Mouse (Mus musculus) forebrain, embryonic 15.5 days (tissue): Measurements from ENCODE around the gene Galc. TPM values are rescaled to one million over a fixed set of nuclear protein-coding genes. Genes with fewer than 3 reads are reported as not detected.

ENCODE experiments used
- ATAC-seq: fragments of 200-750 bp; cut with Nextera tagmentation; replicated peaks from 2 replicates; pipeline ENCODE4 v1.8.0; 2017; ENCODE audit warnings: mild to moderate bottlenecking, moderate TSS enrichment, moderate library complexity
- H3K27ac ChIP-seq: fragments of 300-500 bp; sonication (generic); replicated peaks from 2 replicates; pipeline ENCODE4 v1.5.1; 2015; ENCODE audit warnings: mild to moderate bottlenecking, inconsistent platforms
- H3K27me3 ChIP-seq: fragments of 300-500 bp; sonication (generic); 2 replicates; pipeline ENCODE4 v1.6.1; 2015; ENCODE audit warnings: inconsistent platforms
- H3K36me3 ChIP-seq: fragments of 300-500 bp; sonication (generic); 2 replicates; pipeline ENCODE4 v1.6.1; 2015; ENCODE audit warnings: mild to moderate bottlenecking, inconsistent platforms
- H3K4me1 ChIP-seq: fragments of 300-500 bp; sonication (generic); 2 replicates; pipeline ENCODE4 v1.6.1; 2015; ENCODE audit warnings: inconsistent platforms
- H3K4me2 ChIP-seq: fragments of 300-500 bp; sonication (generic); replicated peaks from 2 replicates; pipeline ENCODE4 v1.6.1; 2015; ENCODE audit warnings: mild to moderate bottlenecking, inconsistent platforms
- H3K4me3 ChIP-seq: fragments of 300-500 bp; sonication (generic); 2 replicates; pipeline ENCODE4 v1.5.1; 2015; ENCODE audit warnings: mild to moderate bottlenecking, inconsistent platforms
- H3K9ac ChIP-seq: fragments of 300-500 bp; sonication (generic); replicated peaks from 2 replicates; pipeline ENCODE4 v1.6.1; 2015; ENCODE audit warnings: mild to moderate bottlenecking, inconsistent platforms
- H3K9me3 ChIP-seq: fragments of 300-500 bp; sonication (generic); 2 replicates; pipeline ENCODE4 v1.6.1; 2016; ENCODE audit warnings: inconsistent platforms
- WGBS: fragments of 180-500 bp; shearing (Covaris S2); methylation state at CpG from one replicate; pipeline ENCODE4 v1.1.7; 2015; ENCODE audit warnings: mixed read lengths; 5-methylcytosine and 5-hydroxymethylcytosine counted together
- polyA plus RNA-seq: library from polyadenylated mRNA; unstranded; fragments of >200 nt; fragmentation: Nextera tagmentation; extraction: Ambion mirVana; gene quantifications from 2 replicates; pipeline ENCODE4 v1.2.1, GENCODE M21; 2015

Gene Galc
- polyA plus RNA-seq, 1 experiment from 2014 or later, result 9.1 TPM

DNA sequence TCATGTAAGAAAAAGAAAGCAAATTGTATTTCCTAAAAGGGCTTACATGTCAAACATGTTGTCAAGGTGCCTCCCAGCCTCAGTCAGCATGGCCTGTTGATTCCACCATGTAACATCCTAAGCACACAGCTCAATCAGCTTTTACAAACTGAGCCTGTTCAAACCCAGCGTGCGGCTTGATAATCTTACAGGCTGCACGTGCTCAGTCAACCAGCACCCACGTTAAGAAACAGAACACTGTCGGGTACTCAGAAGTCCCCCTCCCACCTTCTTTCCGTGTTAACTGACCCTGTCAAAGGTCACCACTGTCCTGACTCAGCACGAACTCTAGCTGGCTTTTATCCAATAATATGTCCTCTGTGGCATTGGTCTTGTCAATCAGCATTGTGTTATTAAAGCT, 13.2 kb upstream of the Galc start:
- 77% methylated on average over 7 of the region's 7 CpGs for WGBS
- Histone ChIP-seq H3K36me3 (no peaks in the 10 kb centered on the region), H3K27ac (no peak overlapping the region), H3K4me3 (no peak overlapping the region), H3K4me1 (no peaks in the 10 kb centered on the region), H3K4me2 (no peak overlapping the region), H3K27me3 (no peaks in the 10 kb centered on the region), H3K9me3 (no peaks in the 10 kb centered on the region), H3K9ac (no peak overlapping the region)
- ATAC-seq, result no peak

DNA sequence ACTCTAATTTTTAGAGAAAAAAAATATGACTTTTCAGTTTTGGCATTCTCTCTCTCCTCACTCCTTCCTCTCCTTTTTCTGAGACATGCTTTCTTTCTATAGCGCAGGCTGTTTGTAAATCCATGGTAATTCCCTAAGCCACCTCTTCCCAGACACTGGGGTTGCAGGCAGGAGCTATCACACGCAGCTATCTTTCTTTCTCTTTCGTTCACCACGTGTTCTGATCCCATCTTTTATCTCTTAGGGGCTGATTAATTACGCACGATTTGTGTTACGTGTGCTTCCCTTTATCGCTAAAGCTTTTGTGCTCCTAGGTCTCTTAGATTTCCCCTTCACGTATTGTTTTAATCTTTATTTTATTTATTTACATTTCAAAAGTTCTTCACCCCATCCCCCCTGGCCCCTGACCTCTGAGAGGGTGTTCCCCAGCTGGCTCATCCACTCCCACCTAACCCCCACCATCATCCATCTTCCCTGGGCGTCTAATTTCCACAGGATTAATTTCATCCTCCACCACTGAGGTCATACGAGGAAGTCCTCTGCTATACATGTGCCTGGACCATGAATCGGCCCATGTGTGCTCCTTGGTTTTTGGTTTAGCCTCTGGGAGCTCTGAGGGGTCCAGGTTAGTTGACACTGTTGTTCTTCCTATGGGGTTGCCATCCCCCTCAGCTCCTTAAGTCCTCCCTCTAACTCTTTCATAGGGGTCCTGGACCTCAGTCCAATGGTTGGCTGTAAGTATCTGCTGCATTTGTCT, 11.7 kb upstream of the Galc start:
- H3K9ac ChIP-seq, result no peak overlapping the region
- no peaks in the 10 kb centered on the region for H3K4me1 ChIP-seq
- no peak overlapping the region for H3K4me3 ChIP-seq
- ATAC-seq, result no peak
- no peaks in the 10 kb centered on the region for H3K9me3 ChIP-seq
- H3K36me3 ChIP-seq, result no peaks in the 10 kb centered on the region
- 58% methylated on average over 12 of the region's 12 CpGs for WGBS
- H3K27ac ChIP-seq, result no peak overlapping the region
- H3K27me3 ChIP-seq, result no peaks in the 10 kb centered on the region
- H3K4me2 ChIP-seq, result no peak overlapping the region

DNA sequence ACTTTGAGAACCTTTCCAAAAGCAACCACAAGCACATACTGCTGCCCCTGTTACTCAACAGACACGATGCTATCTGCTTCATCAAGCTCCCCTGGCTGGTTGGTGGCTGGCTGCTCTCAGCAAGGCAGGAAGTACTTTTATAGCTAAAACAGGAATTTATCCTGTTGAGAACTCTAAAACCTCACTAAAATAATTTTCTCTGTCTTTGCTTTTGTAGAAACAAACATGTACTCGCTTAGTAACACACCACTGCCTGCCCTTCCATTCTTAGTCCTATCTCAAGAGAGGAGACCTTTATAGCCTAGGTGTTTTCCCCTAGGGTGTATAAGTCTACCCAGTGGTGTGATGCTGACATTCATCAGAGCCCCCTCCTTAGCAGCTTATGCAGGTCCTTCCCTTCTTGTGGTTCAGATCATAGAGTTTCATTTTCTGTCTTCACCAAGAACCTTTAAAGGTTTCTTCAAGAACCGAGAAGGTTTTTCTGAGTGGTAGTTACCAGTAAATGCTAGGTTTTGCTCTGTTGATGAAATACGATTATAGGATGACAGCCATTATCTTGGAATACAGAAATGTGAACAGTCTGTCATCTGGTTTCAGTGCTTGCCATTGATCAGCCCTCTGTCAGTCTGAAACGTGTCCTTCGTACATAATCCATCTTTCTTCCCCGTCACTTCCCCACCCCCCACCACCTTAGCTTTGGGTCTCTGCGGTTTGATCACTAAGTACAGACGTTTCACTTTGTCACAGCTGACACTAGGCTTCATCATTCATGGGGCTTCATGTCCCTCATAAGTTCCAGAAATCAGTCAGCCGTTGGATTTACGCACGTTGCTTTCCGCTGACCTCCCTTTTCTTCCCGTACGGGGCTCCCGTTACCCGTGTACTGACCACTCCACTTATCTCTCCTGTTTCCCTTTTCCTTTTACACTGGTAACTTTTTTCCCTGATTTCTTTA, 10.8 kb upstream of the Galc start:
- H3K4me2 ChIP-seq, result no peak overlapping the region
- H3K27ac ChIP-seq, result no peak overlapping the region
- no peak for ATAC-seq
- H3K4me1 ChIP-seq, result no peaks in the 10 kb centered on the region
- WGBS, result 86% methylated on average over 17 of the region's 17 CpGs
- no peak overlapping the region for H3K4me3 ChIP-seq
- H3K9me3 ChIP-seq, result no peaks in the 10 kb centered on the region
- H3K36me3 ChIP-seq, result no peaks in the 10 kb centered on the region
- H3K27me3 ChIP-seq, result no peaks in the 10 kb centered on the region
- H3K9ac ChIP-seq, result no peak overlapping the region

DNA sequence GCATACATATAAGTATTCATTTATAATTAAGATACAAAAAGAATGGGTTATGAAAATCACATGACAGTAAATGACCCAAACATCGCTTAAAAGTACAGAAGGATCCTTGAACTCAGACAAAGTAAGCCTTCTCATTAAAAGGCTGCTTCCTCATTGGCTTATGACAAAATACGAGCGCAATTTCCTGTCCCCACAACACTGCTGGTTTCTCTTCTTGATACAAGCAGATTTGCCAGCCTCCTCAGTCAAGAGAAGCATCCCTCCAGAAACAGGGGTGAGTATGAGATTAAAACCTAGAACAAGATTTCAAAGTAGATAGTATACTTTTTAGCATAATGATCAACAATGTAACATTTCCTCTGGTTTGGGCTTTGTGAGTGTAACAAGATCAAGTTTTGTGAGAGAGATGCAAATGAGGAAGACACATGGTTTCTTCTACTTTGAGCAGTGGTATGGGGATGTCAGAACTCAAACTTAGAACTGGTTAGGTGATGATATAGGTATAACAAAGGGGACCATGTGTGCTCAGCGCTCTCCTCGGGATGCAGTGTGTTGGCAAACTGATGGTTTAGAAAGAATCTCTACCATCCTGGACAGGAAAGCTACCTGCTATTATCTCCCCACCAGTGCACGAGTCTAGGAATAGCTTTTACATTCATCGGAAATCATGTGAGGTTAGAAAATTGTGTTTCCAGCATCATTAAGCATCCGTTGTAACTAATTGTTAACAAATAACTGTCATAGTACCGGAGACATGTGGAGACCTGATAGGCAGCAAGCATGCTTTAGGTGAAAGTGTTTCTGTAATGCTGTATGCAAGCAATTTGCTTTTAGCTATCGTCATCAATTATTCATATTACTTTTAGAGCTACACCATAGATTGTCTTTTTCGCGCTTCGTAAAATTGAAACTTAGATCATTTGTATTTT, 9.4 kb upstream of the Galc start, which contains the start of gene Gpr65:
Gpr65 (plus strand) TSS at position 195 of the 929 bp plus-strand sequence.
- Histone ChIP-seq H3K36me3 (no peaks in the 10 kb centered on the region), H3K4me2 (no peak within 1 kb of the TSS), H3K9ac (no peak within 1 kb of the TSS), H3K27ac (no peak within 1 kb of the TSS), H3K9me3 (no peaks in the 10 kb centered on the region), H3K4me1 (no peaks in the 10 kb centered on the region), H3K4me3 (no peak within 1 kb of the TSS), H3K27me3 (no peaks in the 10 kb centered on the region)
- 90% methylated on average over 13 of the region's 13 CpGs for WGBS
- no peak for ATAC-seq

DNA sequence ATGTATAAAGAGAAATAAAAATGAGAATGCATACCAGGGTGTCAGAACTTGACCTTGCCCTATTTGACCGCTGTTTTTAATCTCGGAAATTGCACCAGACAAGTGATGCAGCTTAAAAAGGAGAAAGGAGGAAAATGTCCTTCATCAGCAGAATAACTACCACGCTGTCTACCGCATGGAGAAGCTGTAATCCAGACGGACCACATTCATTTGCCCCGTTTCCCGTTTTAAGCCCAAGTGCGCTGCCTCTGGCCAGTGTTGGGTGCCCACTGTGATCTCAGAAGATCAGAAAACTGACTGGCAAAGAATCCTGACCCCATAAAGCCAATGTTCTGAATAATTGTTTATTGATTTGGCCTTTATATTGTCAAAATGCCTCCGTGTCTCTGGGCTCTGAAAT, 6.4 kb upstream of the Galc start:
- Histone ChIP-seq H3K4me1 (no peaks in the 10 kb centered on the region), H3K4me3 (no peak overlapping the region), H3K4me2 (no peak overlapping the region), H3K9me3 (no peaks in the 10 kb centered on the region), H3K27me3 (no peaks in the 10 kb centered on the region), H3K36me3 (no peaks in the 10 kb centered on the region), H3K9ac (no peak overlapping the region), H3K27ac (no peak overlapping the region)
- ATAC-seq, result no peak
- 88% methylated on average over 9 of the region's 9 CpGs for WGBS

DNA sequence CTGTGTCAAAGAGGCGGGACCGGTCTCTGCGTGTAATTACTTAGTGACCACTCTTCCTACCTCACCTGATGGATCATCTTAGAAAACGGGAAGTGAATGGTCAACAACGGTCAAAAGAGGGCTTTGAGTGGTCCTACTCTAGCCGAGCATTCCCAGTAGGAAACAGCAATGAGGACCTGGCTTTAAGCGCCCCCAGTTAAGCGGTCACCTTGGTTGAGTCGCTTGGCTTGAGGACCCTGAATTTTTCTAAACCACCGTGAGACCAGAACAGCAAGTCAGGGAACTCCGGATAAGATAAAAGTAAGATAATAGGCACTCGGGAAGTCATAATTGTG, 226 bp upstream of the Galc start:
- Histone ChIP-seq H3K27me3 (no peaks in the 10 kb centered on the region), H3K9me3 (no peaks in the 10 kb centered on the region), H3K27ac (peak overlapping the region; percentile 98), H3K36me3 (no peaks in the 10 kb centered on the region), H3K9ac (peak overlapping the region; percentile 95), H3K4me1 (peaks cover 13% of the 10 kb centered on the region), H3K4me2 (peak overlapping the region; percentile 52), H3K4me3 (peak overlapping the region; percentile 92)
- peak; percentile 58; the same call in 1 of the 2 replicates for ATAC-seq
- 4% methylated on average over 12 of the region's 12 CpGs for WGBS

DNA sequence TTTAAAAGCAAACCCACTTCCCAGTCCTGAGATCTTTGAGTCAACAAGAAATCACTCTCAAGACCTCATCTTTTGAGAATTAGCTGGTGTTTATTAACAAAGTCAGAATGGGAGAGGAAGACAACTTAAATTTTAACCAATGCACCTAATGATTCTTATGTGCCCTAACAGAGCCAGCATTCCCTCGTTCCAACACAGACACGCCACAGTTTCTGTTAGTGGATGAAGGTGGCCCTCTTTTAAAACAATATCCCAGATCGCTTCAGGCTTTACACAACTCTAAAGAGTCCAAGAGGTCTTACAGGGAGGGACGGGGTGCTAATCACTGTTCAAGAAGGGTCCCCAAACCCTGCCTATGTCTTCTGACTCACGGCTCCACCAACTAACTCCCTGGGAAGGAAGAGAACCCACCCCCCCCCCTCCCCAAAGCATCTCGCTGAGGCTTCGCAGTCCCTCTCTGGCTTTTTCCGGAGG, 851 bp downstream of the Galc start:
- WGBS, result 1% methylated on average over 8 of the region's 8 CpGs
- peak overlapping the region; percentile 92 for H3K4me3 ChIP-seq
- peak overlapping the region; percentile 52 for H3K4me2 ChIP-seq
- peak overlapping the region; percentile 95 for H3K9ac ChIP-seq
- no peaks in the 10 kb centered on the region for H3K27me3 ChIP-seq
- H3K9me3 ChIP-seq, result no peaks in the 10 kb centered on the region
- H3K36me3 ChIP-seq, result no peaks in the 10 kb centered on the region
- no peak for ATAC-seq
- H3K27ac ChIP-seq, result peak overlapping the region; percentile 98
- peaks cover 13% of the 10 kb centered on the region for H3K4me1 ChIP-seq

DNA sequence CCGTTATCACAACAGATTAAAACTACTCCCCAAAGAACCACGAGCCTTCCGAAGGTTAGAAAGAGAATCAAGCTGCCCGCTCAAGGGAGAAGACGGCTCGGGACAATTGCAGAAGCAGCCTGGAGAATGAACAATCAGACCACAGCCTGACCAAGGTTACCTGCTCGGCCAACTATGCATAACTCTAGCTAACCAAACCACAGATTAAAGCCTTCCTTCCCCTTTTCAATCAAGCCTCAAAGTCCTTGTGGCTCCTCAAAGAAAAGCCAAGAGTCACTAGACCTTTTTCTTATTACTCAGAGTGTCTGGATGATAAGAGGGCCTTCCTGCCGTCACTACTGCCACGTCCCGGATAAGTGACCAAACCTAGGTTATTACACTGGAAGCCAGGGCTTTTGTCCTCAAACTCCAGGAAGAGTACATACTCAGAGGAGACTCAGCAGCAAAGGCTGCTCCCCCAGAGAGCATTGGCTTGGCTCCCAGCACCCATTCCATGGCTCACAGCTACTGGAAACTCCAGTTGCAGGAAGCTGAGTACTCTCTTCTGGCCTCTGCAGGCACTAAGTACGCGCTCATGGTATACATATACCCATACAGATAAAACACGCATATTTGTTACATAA, 3.8 kb downstream of the Galc start:
- ATAC-seq, result no peak

DNA sequence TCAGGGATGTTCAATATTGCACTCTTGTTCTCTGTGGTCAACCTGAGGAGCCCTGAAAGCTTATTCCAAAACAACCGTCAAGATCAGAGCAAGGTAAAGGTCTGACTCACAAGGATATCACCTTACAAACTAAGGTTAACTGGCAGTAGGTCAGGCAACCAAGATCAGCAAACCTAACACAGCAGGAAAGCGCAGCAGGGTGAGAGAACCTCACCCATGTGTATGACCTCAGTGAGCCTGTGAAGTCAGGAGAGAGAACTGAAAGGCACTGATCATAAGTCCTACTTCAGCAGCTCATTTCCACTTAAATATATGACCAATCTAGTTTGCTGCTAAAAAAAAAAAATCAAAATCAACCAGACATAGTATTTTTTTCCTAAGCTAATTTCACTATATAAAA, 6.8 kb downstream of the Galc start:
- Histone ChIP-seq H3K4me3 (no peak overlapping the region), H3K9ac (no peak overlapping the region), H3K36me3 (peaks cover 2% of the 10 kb centered on the region; the same call in 1 of the 2 replicates), H3K27ac (no peak overlapping the region), H3K4me1 (peaks cover 4% of the 10 kb centered on the region; the same call in 1 of the 2 replicates), H3K9me3 (no peaks in the 10 kb centered on the region), H3K4me2 (no peak overlapping the region), H3K27me3 (no peaks in the 10 kb centered on the region)
- ATAC-seq, result no peak
- WGBS, result 89% methylated on average over 2 of the region's 2 CpGs

More for the DNA sequence above, 3.8 kb downstream of the Galc start:
- peaks cover 2% of the 10 kb centered on the region; the same call in 1 of the 2 replicates for H3K36me3 ChIP-seq
- H3K27me3 ChIP-seq, result no peaks in the 10 kb centered on the region
- H3K9ac ChIP-seq, result no peak overlapping the region
- peaks cover 13% of the 10 kb centered on the region for H3K4me1 ChIP-seq
- H3K9me3 ChIP-seq, result no peaks in the 10 kb centered on the region
- WGBS, result 86% methylated on average over 13 of the region's 13 CpGs
- H3K4me3 ChIP-seq, result no peak overlapping the region
- H3K4me2 ChIP-seq, result no peak overlapping the region
- H3K27ac ChIP-seq, result no peak overlapping the region

DNA sequence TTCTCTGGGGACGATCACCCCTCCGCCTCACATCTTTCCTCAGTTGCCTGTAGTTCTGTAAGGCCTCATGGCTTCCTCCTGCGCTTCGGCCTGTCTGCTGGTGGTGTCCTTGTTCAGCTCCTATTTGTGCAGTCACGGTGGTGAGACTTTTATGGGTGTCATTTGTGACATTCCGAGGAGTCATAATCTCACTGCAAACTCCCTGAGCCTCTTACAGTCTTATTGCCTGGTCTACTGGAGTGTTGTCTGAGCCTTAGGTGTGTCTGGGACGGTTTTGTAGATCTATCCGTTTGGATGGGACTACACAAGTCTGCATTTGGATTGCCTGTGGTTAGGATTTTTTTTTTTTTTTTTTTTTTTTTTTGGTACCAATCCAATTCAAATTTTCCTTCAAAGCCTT, 8.9 kb downstream of the Galc start:
- H3K9me3 ChIP-seq, result no peaks in the 10 kb centered on the region
- no peak overlapping the region for H3K27ac ChIP-seq
- no peaks in the 10 kb centered on the region for H3K27me3 ChIP-seq
- 92% methylated on average over 8 of the region's 8 CpGs for WGBS
- H3K36me3 ChIP-seq, result peaks cover 2% of the 10 kb centered on the region; the same call in 1 of the 2 replicates
- no peak for ATAC-seq
- no peak overlapping the region for H3K4me3 ChIP-seq
- H3K4me2 ChIP-seq, result no peak overlapping the region
- H3K4me1 ChIP-seq, result no peaks in the 10 kb centered on the region
- no peak overlapping the region for H3K9ac ChIP-seq

DNA sequence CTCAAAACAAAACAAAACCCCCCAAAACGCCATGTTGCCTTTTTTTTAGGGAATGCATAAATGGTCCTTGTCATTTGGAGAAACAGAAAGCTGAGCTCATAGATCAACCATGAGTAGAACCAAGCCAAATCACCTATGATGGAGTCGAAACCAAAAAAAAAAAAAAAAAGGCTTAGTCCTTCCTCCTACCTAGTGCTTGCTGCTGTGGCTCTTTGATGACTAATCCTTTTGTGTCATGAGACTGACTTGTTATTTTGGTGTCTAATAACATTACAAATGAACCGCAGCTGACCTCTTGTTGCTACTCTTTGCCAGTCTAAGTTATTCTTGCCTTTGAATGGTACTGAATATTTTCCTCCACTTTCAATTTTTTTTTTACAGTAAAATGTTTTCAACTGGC, 9.6 kb downstream of the Galc start:
- H3K9me3 ChIP-seq, result no peaks in the 10 kb centered on the region
- ATAC-seq, result no peak
- no peak overlapping the region for H3K9ac ChIP-seq
- 61% methylated on average over 3 of the region's 3 CpGs for WGBS
- H3K4me1 ChIP-seq, result no peaks in the 10 kb centered on the region
- H3K4me2 ChIP-seq, result no peak overlapping the region
- no peak overlapping the region for H3K27ac ChIP-seq
- H3K36me3 ChIP-seq, result peaks cover 2% of the 10 kb centered on the region; the same call in 1 of the 2 replicates
- H3K4me3 ChIP-seq, result no peak overlapping the region
- H3K27me3 ChIP-seq, result no peaks in the 10 kb centered on the region
